Mouse (Mus musculus) granulocyte monocyte progenitor cell, adult 5-6 weeks (primary cell): Measurements from ENCODE around the gene Olfr13. TPM values are rescaled to one million over a fixed set of nuclear protein-coding genes. Genes with fewer than 3 reads are reported as not detected.
"Not testable (repeated sequence)": the region's sequence is repeated elsewhere in the genome, so short reads cannot be mapped to it uniquely, and the experiment has no call there.

Experiments used
- ATAC-seq: replicated peaks from 2 replicates; pipeline ENCODE4 v1.8.0; 2016; ENCODE audit warnings: mild to moderate bottlenecking, moderate TSS enrichment, inconsistent platforms; ENCODE audit not compliant: poor library complexity, severe bottlenecking
- total RNA-seq, 2 experiments: library from RNA; stranded (forward) in 1 of 2; stranded (reverse) in 1 of 2; fragments of 200-712, 200-1000 nt in 1 of 2; fragments of >200 nt in 1 of 2; fragmentation: Nextera tagmentation in 1 of 2; gene quantifications; 2 replicates each; pipeline ENCODE4 v1.2.3; 2014 to 2017

The Olfr13 gene
- not detected in 2 replicates for total RNA-seq (2014; fragmentation: Nextera tagmentation)
- total RNA-seq (2017): not detected in 2 replicates

- no peak for ATAC-seq
These were observed at the start of gene Olfr13 for GRCm38 (mm10) chr6:43171840-43172239. TSS of gene Olfr13 (plus strand) at chr6:43172140.

GRCm38 (mm10) chr6:43146267-43146666 is 25.7 kb upstream of the Olfr13 start, which contains the start of gene Olfr237-ps1:
TSS of gene Olfr237-ps1 (plus strand) at chr6:43146567.
- ATAC-seq: not testable (repeated sequence)

- ATAC-seq: no peak
These were observed 12.4 kb upstream of the Olfr13 start for GRCm38 (mm10) chr6:43159502-43159901.

- no peak for ATAC-seq
These were observed 9.0 kb upstream of the Olfr13 start, which contains the start of gene Olfr437 for GRCm38 (mm10) chr6:43162982-43163381. TSS of gene Olfr437 (plus strand) at chr6:43163282.

GRCm38 (mm10) chr6:43167246-43167645 is 4.7 kb upstream of the Olfr13 start:
- no peak for ATAC-seq

GRCm38 (mm10) chr6:43178129-43178528 is 6.2 kb downstream of the Olfr13 start:
- ATAC-seq: no peak

- no peak for ATAC-seq
These were observed 6.9 kb downstream of the Olfr13 start for GRCm38 (mm10) chr6:43178584-43179501.

GRCm38 (mm10) chr6:43190986-43191385 is 19.0 kb downstream of the Olfr13 start:
- no peak for ATAC-seq

GRCm38 (mm10) chr6:43196781-43197180 is 24.8 kb downstream of the Olfr13 start, which contains the start of gene Olfr435:
TSS of gene Olfr435 (plus strand) at chr6:43197146.
- no peak for ATAC-seq

- ATAC-seq: no peak
These were observed 26.2 kb downstream of the Olfr13 start for GRCm38 (mm10) chr6:43198094-43198493.

GRCm38 (mm10) chr6:43202786-43203185 is 30.8 kb downstream of the Olfr13 start:
- ATAC-seq: no peak

- no peak for ATAC-seq
These were observed 33.4 kb downstream of the Olfr13 start for GRCm38 (mm10) chr6:43205355-43205754.

GRCm38 (mm10) chr6:43212873-43213272 is 40.9 kb downstream of the Olfr13 start, which contains the start of gene Olfr434:
TSS of gene Olfr434 (plus strand) at chr6:43213021.
- ATAC-seq: not testable (repeated sequence)

Other genes starting within 250 kb of the Olfr13 start
- gene Olfr444, start 223.1 kb upstream of the Olfr13 start, total RNA-seq (2014; fragmentation: Nextera tagmentation): not detected in 2 replicates
- not detected in 2 replicates for gene Olfr444, start 223.1 kb upstream of the Olfr13 start, total RNA-seq (2017)
- gene Olfr441, start 65.8 kb upstream of the Olfr13 start, total RNA-seq (2014; fragmentation: Nextera tagmentation): not detected in 2 replicates
- gene Olfr441, start 65.8 kb upstream of the Olfr13 start, total RNA-seq (2017): not detected in 2 replicates
- not detected in 2 replicates for gene Olfr237-ps1, start 25.6 kb upstream of the Olfr13 start, total RNA-seq (2014; fragmentation: Nextera tagmentation)
- not detected in 2 replicates for gene Olfr237-ps1, start 25.6 kb upstream of the Olfr13 start, total RNA-seq (2017)
- gene Olfr437, start 8.9 kb upstream of the Olfr13 start, total RNA-seq (2014; fragmentation: Nextera tagmentation): not detected in 2 replicates
- not detected in 2 replicates for gene Olfr437, start 8.9 kb upstream of the Olfr13 start, total RNA-seq (2017)
- gene Olfr435, start 25.0 kb downstream of the Olfr13 start, total RNA-seq (2014; fragmentation: Nextera tagmentation): not detected in 2 replicates
- gene Olfr435, start 25.0 kb downstream of the Olfr13 start, total RNA-seq (2017): not detected in 2 replicates
- not detected in 2 replicates for gene Olfr434, start 40.9 kb downstream of the Olfr13 start, total RNA-seq (2014; fragmentation: Nextera tagmentation)
- gene Olfr434, start 40.9 kb downstream of the Olfr13 start, total RNA-seq (2017): not detected in 2 replicates
- not detected in 2 replicates for gene Olfr47, start 59.4 kb downstream of the Olfr13 start, total RNA-seq (2014; fragmentation: Nextera tagmentation)
- not detected in 2 replicates for gene Olfr47, start 59.4 kb downstream of the Olfr13 start, total RNA-seq (2017)
- 2.0 and 2.5 TPM in 2 replicates for gene Arhgef5, start 93.4 kb downstream of the Olfr13 start, total RNA-seq (2014; fragmentation: Nextera tagmentation)
- gene Arhgef5, start 93.4 kb downstream of the Olfr13 start, total RNA-seq (2017): 1.4 and 2.2 TPM in 2 replicates
- not detected in 2 replicates for gene Nobox, start 137.4 kb downstream of the Olfr13 start, total RNA-seq (2014; fragmentation: Nextera tagmentation)
- not detected in 2 replicates for gene Nobox, start 137.4 kb downstream of the Olfr13 start, total RNA-seq (2017)